8 mouse cellular contexts compared by ENCODE assay signal in genomic region chr17:35048149-35048931, GRCm38 (mm10). TPM values are rescaled to one million over a fixed set of nuclear protein-coding genes. Genes with fewer than 3 reads are reported as not detected.
DNase-seq lines count a peak whose midpoint lies in the region; ATAC-seq lines count a peak whose summit lies in the region.

No protein-coding gene starts in this region.

- peaks cover 65% of the 10 kb centered on the region for H3K4me1 ChIP-seq in midbrain, embryonic 12.5 days
- H3K4me1 ChIP-seq in midbrain, embryonic 14.5 days (ENCODE audit: control insufficient read depth, insufficient read depth, low read length) = peaks cover 36% of the 10 kb centered on the region
- H3K4me1 ChIP-seq in embryonic facial prominence, embryonic 13.5 days = peaks cover 59% of the 10 kb centered on the region
- H3K4me1 ChIP-seq in megakaryocyte, embryonic 14.5 days = peaks cover 74% of the 10 kb centered on the region

- no peak for ATAC-seq in midbrain, embryonic 12.5 days (ENCODE audit: low FRiP score, low read depth)
- no peak for ATAC-seq in midbrain, embryonic 14.5 days (ENCODE audit: low FRiP score, low TSS enrichment)
- ATAC-seq in embryonic facial prominence, embryonic 13.5 days (ENCODE audit: insufficient number of reproducible peaks, insufficient read depth, low FRiP score, low TSS enrichment, low read depth) = no peak

- H3K9ac ChIP-seq in midbrain, embryonic 12.5 days (replicated peaks) = no peak overlapping the region
- no peak overlapping the region for H3K9ac ChIP-seq in midbrain, embryonic 14.5 days (replicated peaks; ENCODE audit: low read length)
- no peak overlapping the region for H3K9ac ChIP-seq in embryonic facial prominence, embryonic 13.5 days

- H3K4me3 ChIP-seq in midbrain, embryonic 12.5 days = no peak overlapping the region
- no peak overlapping the region for H3K4me3 ChIP-seq in midbrain, embryonic 14.5 days (replicated peaks; ENCODE audit: low read depth, low read length)
- no peak overlapping the region; the same call in 1 of the 2 replicates for H3K4me3 ChIP-seq in embryonic facial prominence, embryonic 13.5 days
- peak overlapping the region; percentile 97 for H3K4me3 ChIP-seq in megakaryocyte, embryonic 14.5 days (replicated peaks)

- H3K27ac ChIP-seq in midbrain, embryonic 12.5 days (replicated peaks) = peak overlapping the region; percentile 61
- no peak overlapping the region for H3K27ac ChIP-seq in midbrain, embryonic 14.5 days (replicated peaks; ENCODE audit: low read depth, low read length)
- peak overlapping the region; percentile 99 for H3K27ac ChIP-seq in embryonic facial prominence, embryonic 13.5 days

- H3K4me2 ChIP-seq in midbrain, embryonic 12.5 days (replicated peaks) = no peak overlapping the region; the same call in 1 of the 2 replicates
- no peak overlapping the region for H3K4me2 ChIP-seq in midbrain, embryonic 14.5 days (ENCODE audit: low read length)
- peak overlapping the region; percentile 22 for H3K4me2 ChIP-seq in embryonic facial prominence, embryonic 13.5 days

- WGBS in midbrain, embryonic 12.5 days = 39% methylated on average over 11 of the region's 11 CpGs
- WGBS in midbrain, embryonic 14.5 days = 40% methylated on average over 11 of the region's 11 CpGs
- 40% methylated on average over 11 of the region's 11 CpGs for WGBS in embryonic facial prominence, embryonic 13.5 days

- no peak for DNase-seq in midbrain, embryonic 14.5 days
- peak; percentile 43 for DNase-seq in kidney, adult 18-20 months
- DNase-seq in right cerebral cortex, adult 2 months (ENCODE audit: low spot score in 2 of 2) = no peak
- no peak for DNase-seq in layer of hippocampus, postnatal 10 days (ENCODE audit: low spot score in 2 of 2)
- no peak for DNase-seq in ovary, postnatal 36 days (ENCODE audit: low spot score)

- H3K36me3 ChIP-seq in midbrain, embryonic 12.5 days = peaks cover 7% of the 10 kb centered on the region; the same call in 1 of the 2 replicates
- H3K36me3 ChIP-seq in midbrain, embryonic 14.5 days (ENCODE audit: control insufficient read depth, insufficient read depth, low read length) = no peaks in the 10 kb centered on the region
- peaks cover 12% of the 10 kb centered on the region for H3K36me3 ChIP-seq in embryonic facial prominence, embryonic 13.5 days
- H3K36me3 ChIP-seq in megakaryocyte, embryonic 14.5 days (replicated peaks; ENCODE audit: low read length) = peaks cover 21% of the 10 kb centered on the region

- no peaks in the 10 kb centered on the region for H3K27me3 ChIP-seq in midbrain, embryonic 12.5 days
- H3K27me3 ChIP-seq in midbrain, embryonic 14.5 days (ENCODE audit: control insufficient read depth, insufficient read depth, low read length) = no peaks in the 10 kb centered on the region
- no peaks in the 10 kb centered on the region for H3K27me3 ChIP-seq in embryonic facial prominence, embryonic 13.5 days
- H3K27me3 ChIP-seq in megakaryocyte, embryonic 14.5 days (replicated peaks) = no peaks in the 10 kb centered on the region

- H3K9me3 ChIP-seq in midbrain, embryonic 12.5 days = no peaks in the 10 kb centered on the region
- H3K9me3 ChIP-seq in midbrain, embryonic 14.5 days (ENCODE audit: control insufficient read depth, low read length) = no peaks in the 10 kb centered on the region
- no peaks in the 10 kb centered on the region for H3K9me3 ChIP-seq in embryonic facial prominence, embryonic 13.5 days
- no peaks in the 10 kb centered on the region for H3K9me3 ChIP-seq in megakaryocyte, embryonic 14.5 days

RNA-seq across cellular contexts. Expression of gene Clic1, which starts 1.4 kb away (rescaled TPM):
- 145 and 165 TPM in 2 replicates for polyA plus RNA-seq in midbrain, embryonic 12.5 days (2016; fragmentation: Nextera tagmentation; extraction: Ambion mirVana)
- polyA plus RNA-seq in midbrain, embryonic 14.5 days (2014; fragmentation: Nextera tagmentation; extraction: Ambion mirVana) = 17.7 and 22.8 TPM in 2 replicates
- polyA plus RNA-seq in embryonic facial prominence, embryonic 13.5 days (2015; fragmentation: Nextera tagmentation; extraction: Ambion mirVana) = 243 and 254 TPM in 2 replicates
- 244 and 373 TPM in 2 replicates for polyA plus RNA-seq in megakaryocyte, embryonic 14.5 days (2012; ENCODE audit: insufficient read depth, low replicate concordance)
- 10 to 100 TPM; 19.3 to 19.6 TPM for total RNA-seq in layer of hippocampus, postnatal 10 days (2021)

RNA-seq across cellular contexts. Expression of gene Msh5, which starts 1.8 kb away (rescaled TPM):
- 6.9 and 7.6 TPM in 2 replicates for polyA plus RNA-seq in midbrain, embryonic 12.5 days (2016; fragmentation: Nextera tagmentation; extraction: Ambion mirVana)
- 2.1 and 2.8 TPM in 2 replicates for polyA plus RNA-seq in midbrain, embryonic 14.5 days (2014; fragmentation: Nextera tagmentation; extraction: Ambion mirVana)
- 3.5 and 3.6 TPM in 2 replicates for polyA plus RNA-seq in embryonic facial prominence, embryonic 13.5 days (2015; fragmentation: Nextera tagmentation; extraction: Ambion mirVana)
- polyA plus RNA-seq in megakaryocyte, embryonic 14.5 days (2012; ENCODE audit: insufficient read depth, low replicate concordance) = 10.5 and 10.9 TPM in 2 replicates
- total RNA-seq in layer of hippocampus, postnatal 10 days (2021) = 1 to 10 TPM in 1 of 2 experiments, under 1 TPM in 1; 0.91 to 1.4 TPM

RNA-seq across cellular contexts. Expression of gene Ddah2, which starts 10.5 kb away (rescaled TPM):
- 595 and 615 TPM in 2 replicates for polyA plus RNA-seq in midbrain, embryonic 12.5 days (2016; fragmentation: Nextera tagmentation; extraction: Ambion mirVana)
- 375 and 392 TPM in 2 replicates for polyA plus RNA-seq in midbrain, embryonic 14.5 days (2014; fragmentation: Nextera tagmentation; extraction: Ambion mirVana)
- polyA plus RNA-seq in embryonic facial prominence, embryonic 13.5 days (2015; fragmentation: Nextera tagmentation; extraction: Ambion mirVana) = 358 and 374 TPM in 2 replicates
- 30.5 and 36.5 TPM in 2 replicates for polyA plus RNA-seq in megakaryocyte, embryonic 14.5 days (2012; ENCODE audit: insufficient read depth, low replicate concordance)
- total RNA-seq in layer of hippocampus, postnatal 10 days (2021) = 10 to 100 TPM; 47.3 to 59.0 TPM

RNA-seq across cellular contexts. Expression of gene Ly6g6c, which starts 16.8 kb away (rescaled TPM):
- not detected in 2 replicates for polyA plus RNA-seq in midbrain, embryonic 12.5 days (2016; fragmentation: Nextera tagmentation; extraction: Ambion mirVana)
- not detected in 2 replicates for polyA plus RNA-seq in midbrain, embryonic 14.5 days (2014; fragmentation: Nextera tagmentation; extraction: Ambion mirVana)
- polyA plus RNA-seq in embryonic facial prominence, embryonic 13.5 days (2015; fragmentation: Nextera tagmentation; extraction: Ambion mirVana) = 0.87 and 1.0 TPM in 2 replicates
- polyA plus RNA-seq in megakaryocyte, embryonic 14.5 days (2012; ENCODE audit: insufficient read depth, low replicate concordance) = 14.8 and 15.5 TPM in 2 replicates
- total RNA-seq in layer of hippocampus, postnatal 10 days (2021) = not detected

RNA-seq across cellular contexts. Expression of gene Mpig6b, which starts 17.6 kb away (rescaled TPM):
- 0.52 and 0.93 TPM in 2 replicates for polyA plus RNA-seq in midbrain, embryonic 12.5 days (2016; fragmentation: Nextera tagmentation; extraction: Ambion mirVana)
- polyA plus RNA-seq in midbrain, embryonic 14.5 days (2014; fragmentation: Nextera tagmentation; extraction: Ambion mirVana) = 0.11 and 0.21 TPM in 2 replicates
- polyA plus RNA-seq in embryonic facial prominence, embryonic 13.5 days (2015; fragmentation: Nextera tagmentation; extraction: Ambion mirVana) = 0.77 and 0.89 TPM in 2 replicates
- polyA plus RNA-seq in megakaryocyte, embryonic 14.5 days (2012; ENCODE audit: insufficient read depth, low replicate concordance) = 53.5 and 66.3 TPM in 2 replicates
- not detected for total RNA-seq in layer of hippocampus, postnatal 10 days (2021)
